Mouse (Mus musculus) embryonic fibroblast, embryonic 13.5 days (primary cell): ENCODE results near the gene Serpine1.

Source experiments
- CTCF ChIP-seq: IDR thresholded peaks from 2 replicates; pipeline ENCODE4 v1.5.1; 2011; ENCODE audit warnings: mild to moderate bottlenecking, control low read depth, low read length, moderate library complexity, borderline replicate concordance; ENCODE audit not compliant: insufficient read depth
- POLR2A ChIP-seq: IDR thresholded peaks from 2 replicates; pipeline ENCODE4 v1.6.1; 2011; ENCODE audit warnings: low read depth, mild to moderate bottlenecking, control low read depth, low read length, moderate library complexity

DNA sequence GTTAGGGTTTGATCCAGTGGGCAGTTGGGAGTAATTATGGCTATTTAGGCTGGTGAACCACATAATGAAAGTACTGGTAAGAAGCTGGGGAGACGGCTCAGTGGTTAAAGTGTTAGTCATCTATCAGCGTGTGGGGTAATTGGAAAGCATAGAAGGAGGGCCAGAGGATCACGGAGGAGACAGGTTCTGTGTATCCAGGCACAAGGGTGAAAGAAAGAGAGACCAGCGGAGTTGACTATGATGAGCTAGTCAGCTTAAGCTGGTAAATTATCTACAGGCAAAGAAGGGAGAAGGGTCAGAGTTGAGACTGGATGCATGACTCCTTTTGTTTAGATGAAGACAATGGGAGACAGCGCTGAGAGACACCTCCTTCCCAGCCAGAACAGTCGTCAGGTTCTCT, 20.9 kb downstream of the Serpine1 start:
- no peak for TF ChIP-seq CTCF
- no peak for TF ChIP-seq POLR2A
